Mouse (Mus musculus): Measurements from ENCODE around the gene Mrpl48.

DNA sequence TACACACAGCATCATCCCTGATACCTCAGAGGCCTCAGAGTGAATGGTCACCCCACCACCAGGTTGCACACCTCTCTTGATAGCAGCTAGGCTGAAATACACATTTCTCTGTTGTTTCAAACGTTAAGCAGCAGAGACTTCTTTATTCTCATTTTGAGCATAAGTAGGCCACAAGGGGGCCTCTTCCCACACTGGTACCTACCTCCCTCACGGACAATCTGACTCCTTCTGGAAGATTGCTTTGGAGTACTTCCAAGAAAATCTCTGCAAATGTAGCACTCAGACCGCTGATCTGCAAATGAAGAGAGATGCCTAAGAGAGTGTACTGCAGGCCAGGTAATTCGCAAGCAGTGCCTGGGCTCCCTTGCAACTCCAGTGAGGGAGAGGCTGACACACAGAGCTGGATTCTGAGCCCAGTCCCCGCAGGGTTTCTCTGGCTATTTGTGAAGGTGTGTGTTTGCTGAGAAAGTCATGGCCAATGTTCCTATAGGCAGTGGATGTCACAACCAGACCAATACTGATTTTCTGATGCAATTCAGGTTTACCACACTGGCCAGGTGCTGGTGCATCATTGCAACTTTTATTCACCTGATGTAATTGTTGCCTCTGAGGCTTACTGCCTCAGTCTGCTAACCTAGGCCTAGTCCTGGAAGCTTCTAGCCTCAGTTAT, 57.6 kb downstream of the Mrpl48 start:
- peak; percentile 39; the same call in 1 of the 2 replicates for TF ChIP-seq CTCF (IDR thresholded peaks at IDR 0.05; ENCODE audit: borderline replicate concordance, insufficient read depth, low read depth, low read length)
- TF ChIP-seq POLR2A (IDR thresholded peaks at IDR 0.05; ENCODE audit: borderline replicate concordance, insufficient read depth, low read length): no peak

Data from cerebellum, adult 2 months (tissue).